Mouse (Mus musculus) neural tube, embryonic 15.5 days (tissue): ENCODE results near the gene Ccdc136. TPM values are rescaled to one million over a fixed set of nuclear protein-coding genes. Genes with fewer than 3 reads are reported as not detected.

Experiments
- ATAC-seq: fragments of 200-750 bp; cut with Nextera tagmentation; 2 replicates; pipeline ENCODE4 v1.8.0; 2017; ENCODE audit warnings: mild to moderate bottlenecking, moderate TSS enrichment, moderate library complexity; ENCODE audit not compliant: low FRiP score
- H3K27ac ChIP-seq: fragments of 300-500 bp; sonication (generic); replicated peaks from 2 replicates; pipeline ENCODE4 v1.5.1; 2015; ENCODE audit warnings: mild to moderate bottlenecking, inconsistent platforms
- H3K27me3 ChIP-seq: fragments of 300-500 bp; sonication (generic); replicated peaks from 2 replicates; pipeline ENCODE4 v1.6.1; 2015; ENCODE audit warnings: inconsistent platforms
- H3K36me3 ChIP-seq: fragments of 300-500 bp; sonication (generic); 2 replicates; pipeline ENCODE4 v1.6.1; 2015; ENCODE audit warnings: inconsistent platforms
- H3K4me1 ChIP-seq: fragments of 300-500 bp; sonication (generic); 2 replicates; pipeline ENCODE4 v1.6.1; 2015; ENCODE audit warnings: inconsistent platforms
- H3K4me2 ChIP-seq: fragments of 300-500 bp; sonication (generic); 2 replicates; pipeline ENCODE4 v1.6.1; 2015; ENCODE audit warnings: inconsistent platforms, mild to moderate bottlenecking, moderate library complexity
- H3K4me3 ChIP-seq: fragments of 300-500 bp; sonication (generic); replicated peaks from 2 replicates; pipeline ENCODE4 v1.5.1; 2015; ENCODE audit warnings: mild to moderate bottlenecking, inconsistent platforms
- H3K9ac ChIP-seq: fragments of 300-500 bp; sonication (generic); replicated peaks from 2 replicates; pipeline ENCODE4 v1.6.1; 2015; ENCODE audit warnings: mild to moderate bottlenecking, inconsistent platforms
- H3K9me3 ChIP-seq: fragments of 300-500 bp; sonication (generic); replicated peaks from 2 replicates; pipeline ENCODE4 v1.6.1; 2016; ENCODE audit warnings: inconsistent platforms
- WGBS: fragments of 180-500 bp; shearing (Covaris S2); methylation state at CpG from one replicate; pipeline ENCODE4 v1.1.7; 2015; ENCODE audit warnings: mixed read lengths; 5-methylcytosine and 5-hydroxymethylcytosine counted together
- polyA plus RNA-seq: library from polyadenylated mRNA; unstranded; fragments of >200 nt; fragmentation: Nextera tagmentation; extraction: Ambion mirVana; gene quantifications from 2 replicates; pipeline ENCODE4 v1.2.1, GENCODE M21; 2015

Ccdc136 gene
- polyA plus RNA-seq, 1 experiment from 2014 or later: 53.6 TPM

GRCm38 (mm10) chr6:29444773-29445172 lies 48.7 kb downstream of the Ccdc136 start:
- Histone ChIP-seq H3K27me3 (no peaks in the 10 kb centered on the region), H3K4me1 (no peaks in the 10 kb centered on the region)
- WGBS: 73% methylated on average over 11 of the region's 11 CpGs

GRCm38 (mm10) chr6:29445354-29445753 lies 49.2 kb downstream of the Ccdc136 start:
- Histone ChIP-seq H3K27me3 (no peaks in the 10 kb centered on the region), H3K9ac (no peak overlapping the region), H3K9me3 (no peaks in the 10 kb centered on the region), H3K36me3 (no peaks in the 10 kb centered on the region; the same call in 1 of the 2 replicates), H3K4me1 (no peaks in the 10 kb centered on the region), H3K4me3 (no peak overlapping the region), H3K4me2 (no peak overlapping the region), H3K27ac (no peak overlapping the region)
- no peak for ATAC-seq
- WGBS: 94% methylated on average over 7 of the region's 7 CpGs

More at GRCm38 (mm10) chr6:29444773-29445172, 48.7 kb downstream of the Ccdc136 start:
- Histone ChIP-seq H3K4me3 (no peak overlapping the region), H3K36me3 (no peaks in the 10 kb centered on the region; the same call in 1 of the 2 replicates), H3K9ac (no peak overlapping the region), H3K4me2 (no peak overlapping the region), H3K27ac (no peak overlapping the region), H3K9me3 (no peaks in the 10 kb centered on the region)
- ATAC-seq: no peak

DNA sequence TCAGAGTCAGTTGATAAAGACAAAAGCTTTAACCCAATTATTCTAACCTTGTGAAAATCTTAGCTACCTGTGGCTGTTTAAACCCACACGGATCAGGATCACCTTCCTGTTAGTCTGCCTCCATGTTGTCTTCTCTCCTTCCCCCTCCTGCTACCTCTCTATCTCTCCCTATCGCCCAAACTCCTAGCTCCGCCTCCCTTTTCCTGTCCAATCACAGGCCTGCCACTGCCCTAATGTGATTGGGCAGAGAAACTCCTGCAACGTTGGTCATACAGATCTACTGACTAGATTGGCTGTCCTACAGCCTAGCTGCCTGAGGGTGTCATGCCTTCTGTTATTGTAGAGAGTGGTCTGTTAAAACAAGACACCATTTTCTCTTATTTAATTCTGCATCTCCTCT lies 53.7 kb downstream of the Ccdc136 start:
- no peak overlapping the region for H3K4me3 ChIP-seq
- no peak overlapping the region for H3K9ac ChIP-seq
- WGBS: 28% methylated on average over 4 of the region's 4 CpGs
- no peaks in the 10 kb centered on the region for H3K9me3 ChIP-seq
- no peak overlapping the region for H3K27ac ChIP-seq
- H3K27me3 ChIP-seq: no peaks in the 10 kb centered on the region
- no peaks in the 10 kb centered on the region; the same call in 1 of the 2 replicates for H3K36me3 ChIP-seq
- no peaks in the 10 kb centered on the region for H3K4me1 ChIP-seq
- H3K4me2 ChIP-seq: no peak overlapping the region
- ATAC-seq: no peak

GRCm38 (mm10) chr6:29450667-29451066 lies 54.6 kb downstream of the Ccdc136 start:
- no peak overlapping the region for H3K27ac ChIP-seq
- no peak overlapping the region for H3K9ac ChIP-seq
- no peak overlapping the region for H3K4me3 ChIP-seq
- WGBS: 98% methylated on average over 6 of the region's 6 CpGs
- H3K4me2 ChIP-seq: no peak overlapping the region
- no peaks in the 10 kb centered on the region for H3K9me3 ChIP-seq
- no peak for ATAC-seq
- no peaks in the 10 kb centered on the region for H3K4me1 ChIP-seq
- no peaks in the 10 kb centered on the region for H3K27me3 ChIP-seq
- H3K36me3 ChIP-seq: peaks cover 2% of the 10 kb centered on the region; the same call in 1 of the 2 replicates

DNA sequence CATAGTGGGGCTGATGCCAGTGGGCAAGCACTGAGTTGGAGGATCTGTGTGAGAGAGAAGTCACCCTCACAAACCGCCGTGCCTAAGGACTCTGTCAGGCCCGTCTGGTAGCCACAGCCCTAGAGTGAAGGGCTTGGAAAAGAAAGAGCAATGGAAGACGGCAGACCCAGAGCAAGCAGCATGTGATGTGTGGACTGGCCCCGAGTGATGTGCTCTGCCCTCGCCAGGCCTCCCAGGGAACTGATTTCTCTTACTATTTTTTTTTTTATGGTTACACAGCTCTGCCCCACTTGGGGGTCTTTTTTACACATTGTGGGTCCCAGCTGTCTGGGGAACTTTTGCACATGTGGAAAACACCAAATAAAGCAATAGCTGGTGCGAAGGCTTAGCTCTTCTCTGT lies 65.4 kb downstream of the Ccdc136 start:
- Histone ChIP-seq H3K27ac (no peak overlapping the region), H3K4me1 (no peaks in the 10 kb centered on the region), H3K9ac (no peak overlapping the region), H3K4me2 (no peak overlapping the region), H3K36me3 (no peaks in the 10 kb centered on the region), H3K4me3 (no peak overlapping the region), H3K27me3 (no peaks in the 10 kb centered on the region), H3K9me3 (no peaks in the 10 kb centered on the region)
- 62% methylated on average over 7 of the region's 7 CpGs for WGBS
- no peak for ATAC-seq

DNA sequence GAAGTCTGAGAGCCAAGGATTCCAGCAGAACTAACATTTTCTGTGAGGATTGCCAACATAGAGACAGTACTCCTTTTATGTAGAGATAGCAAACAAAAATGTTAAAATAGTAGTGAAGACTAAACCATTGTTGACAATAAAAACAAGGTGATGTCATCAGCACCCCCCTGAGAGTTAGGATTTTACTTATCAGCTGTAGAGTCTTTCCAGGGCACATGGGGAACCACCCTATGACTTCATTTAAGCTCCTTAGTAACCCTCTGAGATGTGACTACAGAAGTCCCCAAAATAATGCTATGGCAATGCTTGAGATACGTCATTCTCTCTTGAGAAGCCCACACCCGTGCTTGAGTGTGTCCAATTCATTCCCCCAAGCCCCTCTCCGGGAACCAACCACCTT lies 67.3 kb downstream of the Ccdc136 start:
- Histone ChIP-seq H3K4me3 (no peak overlapping the region), H3K4me1 (peaks cover 2% of the 10 kb centered on the region), H3K36me3 (no peaks in the 10 kb centered on the region), H3K9me3 (no peaks in the 10 kb centered on the region), H3K27me3 (no peaks in the 10 kb centered on the region), H3K27ac (no peak overlapping the region), H3K9ac (no peak overlapping the region), H3K4me2 (no peak overlapping the region)
- no peak for ATAC-seq
- WGBS: 82% methylated on average over 3 of the region's 3 CpGs

GRCm38 (mm10) chr6:29467583-29468354 lies 71.7 kb downstream of the Ccdc136 start, which contains the start of gene Atp6v1f:
Gene Atp6v1f, plus strand, starts transcription at chr6:29467718.
- H3K27ac ChIP-seq: peak within 1 kb of the TSS; percentile 85
- no peaks in the 10 kb centered on the region for H3K27me3 ChIP-seq
- peaks cover 19% of the 10 kb centered on the region for H3K36me3 ChIP-seq
- peaks cover 11% of the 10 kb centered on the region for H3K4me1 ChIP-seq
- under 1% methylated on average over 39 of the region's 39 CpGs for WGBS
- peak; percentile 95 for ATAC-seq
- no peaks in the 10 kb centered on the region for H3K9me3 ChIP-seq
- peak within 1 kb of the TSS; percentile 84 for H3K4me3 ChIP-seq
- peak within 1 kb of the TSS; percentile 71 for H3K4me2 ChIP-seq
- peak within 1 kb of the TSS; percentile 65 for H3K9ac ChIP-seq

DNA sequence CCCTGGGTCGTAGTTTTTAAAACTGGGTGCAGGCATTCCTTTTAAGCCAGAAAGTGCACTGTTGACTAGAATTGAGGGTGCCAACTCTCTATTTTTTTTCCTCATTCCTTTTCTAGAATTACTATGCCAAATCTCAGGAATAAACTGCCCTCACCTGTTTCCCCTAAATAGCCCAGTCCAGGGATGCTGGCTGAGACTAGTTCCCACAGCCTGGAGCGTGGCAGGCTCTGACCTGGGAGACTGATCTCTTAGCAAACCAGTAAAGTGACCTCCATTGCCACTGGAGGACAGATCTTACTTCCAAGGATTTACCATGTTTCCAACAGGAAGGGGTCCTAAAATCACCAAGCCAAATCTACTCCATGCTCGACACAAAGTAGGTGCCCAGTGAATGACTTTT lies 72.7 kb downstream of the Ccdc136 start:
- no peak for ATAC-seq
- H3K9ac ChIP-seq: peak overlapping the region; percentile 65; the same call in 1 of the 2 replicates

GRCm38 (mm10) chr6:29471137-29471536 lies 75.0 kb downstream of the Ccdc136 start, which contains the start of gene Atp6v1fnb:
Gene Atp6v1fnb, plus strand, starts transcription at chr6:29471437.
- no peak for ATAC-seq

More for the DNA sequence above, 72.7 kb downstream of the Ccdc136 start:
- peaks cover 15% of the 10 kb centered on the region for H3K4me1 ChIP-seq
- H3K27me3 ChIP-seq: no peaks in the 10 kb centered on the region
- H3K4me2 ChIP-seq: peak overlapping the region; percentile 71
- 92% methylated on average over 3 of the region's 3 CpGs for WGBS
- no peaks in the 10 kb centered on the region for H3K9me3 ChIP-seq
- H3K27ac ChIP-seq: no peak overlapping the region
- peak overlapping the region; percentile 84 for H3K4me3 ChIP-seq
- peaks cover 19% of the 10 kb centered on the region for H3K36me3 ChIP-seq

DNA sequence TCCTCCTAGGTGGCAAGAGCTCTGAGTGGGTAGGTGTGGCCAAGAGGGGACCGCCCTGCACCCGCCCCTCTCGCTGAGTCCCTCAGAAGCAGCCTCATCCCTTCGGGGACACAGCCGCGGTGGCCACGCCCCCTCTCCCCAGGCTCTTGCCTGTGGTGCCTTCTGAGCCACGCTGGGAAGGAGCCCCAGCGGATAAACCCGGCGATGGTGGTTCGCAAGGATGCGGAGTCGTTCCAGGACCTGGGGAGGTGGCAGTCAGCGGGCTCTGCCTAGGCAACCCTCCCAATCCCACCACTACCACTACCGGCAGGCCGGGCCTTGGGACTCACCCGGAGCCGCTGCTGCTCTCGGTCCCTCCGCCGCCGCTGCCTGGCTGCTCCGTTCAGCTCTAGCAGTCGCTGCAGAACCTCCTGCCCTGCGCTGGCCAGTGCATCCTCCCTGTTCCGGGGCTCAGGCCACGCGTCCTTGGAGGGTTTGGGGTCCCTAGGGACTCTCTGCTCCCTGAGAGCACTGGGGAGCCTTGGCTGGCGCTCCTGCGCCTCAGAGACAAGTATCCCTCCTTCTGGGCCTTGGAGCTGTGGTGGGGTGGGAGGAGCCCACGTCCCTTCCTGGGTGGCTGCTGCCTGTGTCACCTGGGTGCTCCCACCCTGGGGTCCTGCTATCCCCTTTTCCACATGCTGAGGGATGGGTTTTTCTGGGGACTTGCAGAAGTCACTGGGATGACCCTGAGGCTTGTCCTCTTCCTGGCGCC lies 78.0 kb downstream of the Ccdc136 start:
- Histone ChIP-seq H3K27me3 (0 out of 2 replicates have a peak, but pooled peaks cover 3% of the 10 kb centered on the region), H3K4me3 (peak overlapping the region; percentile 42), H3K9me3 (no peaks in the 10 kb centered on the region), H3K36me3 (peaks cover 19% of the 10 kb centered on the region), H3K4me2 (peak overlapping the region; percentile 58), H3K27ac (no peak overlapping the region; the same call in 1 of the 2 replicates), H3K4me1 (peaks cover 12% of the 10 kb centered on the region), H3K9ac (peak overlapping the region; percentile 45)
- ATAC-seq: peak; percentile 88
- WGBS: 4% methylated on average over 33 of the region's 33 CpGs

More at GRCm38 (mm10) chr6:29471137-29471536, 75.0 kb downstream of the Ccdc136 start, which contains the start of gene Atp6v1fnb:
- peaks cover 21% of the 10 kb centered on the region for H3K4me1 ChIP-seq
- WGBS: 85% methylated on average over 4 of the region's 4 CpGs
- H3K9me3 ChIP-seq: no peaks in the 10 kb centered on the region
- H3K27ac ChIP-seq: no peak within 1 kb of the TSS
- H3K27me3 ChIP-seq: 0 out of 2 replicates have a peak, but pooled peaks cover 3% of the 10 kb centered on the region
- H3K4me3 ChIP-seq: no peak within 1 kb of the TSS
- H3K36me3 ChIP-seq: peaks cover 19% of the 10 kb centered on the region
- H3K4me2 ChIP-seq: no peak within 1 kb of the TSS
- no peak within 1 kb of the TSS for H3K9ac ChIP-seq

- Histone ChIP-seq H3K27me3 (0 out of 2 replicates have a peak, but pooled peaks cover 3% of the 10 kb centered on the region), H3K27ac (no peak overlapping the region), H3K9me3 (no peaks in the 10 kb centered on the region), H3K4me3 (no peak overlapping the region), H3K9ac (no peak overlapping the region), H3K4me1 (peaks cover 10% of the 10 kb centered on the region), H3K36me3 (peaks cover 19% of the 10 kb centered on the region), H3K4me2 (no peak overlapping the region)
- no peak for ATAC-seq
- WGBS: 34% methylated on average over 2 of the region's 2 CpGs
Measured at GRCm38 (mm10) chr6:29474736-29475135, 78.6 kb downstream of the Ccdc136 start.
